Mouse (Mus musculus) layer of hippocampus, postnatal 10 days (tissue): ENCODE measurements around the gene Borcs8. TPM values are rescaled to one million over a fixed set of nuclear protein-coding genes. Genes with fewer than 3 reads are reported as not detected.

Experiments
- DNase-seq, 2 experiments: peaks; one replicate each; pipeline ENCODE4 v3.0.0; 2021; ENCODE audit warnings: low spot score in 2 of 2
- microRNA-seq, 2 experiments: library from miRNA; unstranded; fragments of <30 nt; microRNA quantifications; one replicate each; pipeline ENCODE4 v1.2.0; 2021
- total RNA-seq, 2 experiments: library from RNA; stranded (reverse); gene quantifications; 2 replicates each; pipeline ENCODE4 v1.2.3; 2021

The Borcs8 gene
- total RNA-seq, 2 experiments from 2014 or later: 39.9 to 46.5 TPM

DNA sequence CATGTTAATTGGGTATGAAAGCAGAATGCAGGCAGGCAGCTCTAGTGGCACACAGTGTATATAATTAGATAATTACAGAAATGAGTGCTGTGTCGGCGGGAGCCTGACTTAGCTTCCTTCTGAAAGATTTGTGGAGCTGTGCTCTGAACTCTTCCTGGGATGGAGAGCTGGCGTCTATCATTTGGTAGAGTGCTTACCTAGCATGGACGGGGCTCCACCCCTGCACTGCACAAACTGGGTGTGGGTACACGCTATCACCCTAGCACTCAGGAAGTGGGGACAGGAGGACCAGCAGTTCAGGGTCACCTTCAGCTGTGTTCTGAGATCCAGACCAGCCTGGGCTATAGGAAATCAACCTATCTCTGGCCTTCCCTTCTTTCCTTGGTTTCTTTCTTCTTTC lies 34.0 kb downstream of the Borcs8 start:
- DNase-seq: no peak

DNA sequence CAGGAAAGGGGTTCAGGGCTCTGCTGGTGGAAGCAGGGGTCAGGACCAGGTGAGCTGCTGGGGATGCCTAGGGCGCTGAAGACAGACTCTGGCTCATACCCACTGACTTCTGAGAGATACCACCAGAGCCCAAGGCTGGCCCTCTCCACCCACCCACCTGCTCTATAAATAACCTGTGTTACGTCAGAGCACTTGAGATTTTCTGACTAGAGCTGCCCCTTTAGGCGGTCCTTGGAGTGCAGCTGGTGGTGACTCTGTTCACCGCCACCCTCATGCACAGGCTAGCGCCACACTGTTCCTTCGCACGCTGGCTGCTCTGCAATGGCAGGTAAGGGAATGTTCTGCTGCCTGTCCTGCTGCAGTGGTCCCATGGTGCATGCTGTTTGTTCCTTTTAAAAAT lies 34.8 kb downstream of the Borcs8 start:
- no peak for DNase-seq

DNA sequence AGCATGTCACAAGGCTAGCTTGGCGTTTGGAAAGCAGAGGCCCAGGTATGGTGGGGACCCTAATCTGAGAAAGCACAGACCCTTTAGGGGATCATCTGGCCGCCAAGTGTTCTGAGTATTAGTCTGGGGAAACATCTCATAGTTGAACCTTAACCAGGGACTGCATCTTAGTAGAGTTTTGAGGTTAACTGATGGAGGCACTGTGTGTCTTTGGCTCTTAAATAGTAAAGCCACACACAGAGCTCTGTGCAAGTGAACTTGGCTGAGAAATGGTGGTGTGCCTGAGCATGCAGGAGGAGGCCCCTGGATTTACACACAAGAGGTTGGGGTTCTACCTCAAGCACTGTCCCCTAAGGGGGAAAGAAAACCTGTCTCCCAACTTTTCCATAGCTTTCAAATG lies 38.9 kb downstream of the Borcs8 start:
- DNase-seq: no peak

DNA sequence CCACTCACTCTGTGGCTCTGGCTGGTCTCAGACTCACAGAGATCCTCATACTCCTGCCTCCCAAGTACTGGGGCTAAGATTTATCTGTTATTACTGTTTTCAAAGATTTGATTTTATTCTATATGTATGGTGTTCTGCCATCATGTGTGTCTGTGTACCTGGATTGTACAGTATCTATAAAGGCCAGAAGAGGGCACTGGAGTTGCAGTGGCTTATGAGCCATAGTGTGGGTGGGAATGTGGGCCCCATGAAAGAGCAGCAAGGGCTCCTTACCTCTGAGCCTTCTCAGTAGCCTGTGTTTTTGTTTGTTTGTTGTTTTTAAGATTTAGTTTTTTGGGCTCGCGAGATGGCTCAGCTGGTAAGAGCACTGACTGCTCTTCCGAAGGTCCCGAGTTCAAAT lies 39.8 kb downstream of the Borcs8 start:
- DNase-seq: no peak

DNA sequence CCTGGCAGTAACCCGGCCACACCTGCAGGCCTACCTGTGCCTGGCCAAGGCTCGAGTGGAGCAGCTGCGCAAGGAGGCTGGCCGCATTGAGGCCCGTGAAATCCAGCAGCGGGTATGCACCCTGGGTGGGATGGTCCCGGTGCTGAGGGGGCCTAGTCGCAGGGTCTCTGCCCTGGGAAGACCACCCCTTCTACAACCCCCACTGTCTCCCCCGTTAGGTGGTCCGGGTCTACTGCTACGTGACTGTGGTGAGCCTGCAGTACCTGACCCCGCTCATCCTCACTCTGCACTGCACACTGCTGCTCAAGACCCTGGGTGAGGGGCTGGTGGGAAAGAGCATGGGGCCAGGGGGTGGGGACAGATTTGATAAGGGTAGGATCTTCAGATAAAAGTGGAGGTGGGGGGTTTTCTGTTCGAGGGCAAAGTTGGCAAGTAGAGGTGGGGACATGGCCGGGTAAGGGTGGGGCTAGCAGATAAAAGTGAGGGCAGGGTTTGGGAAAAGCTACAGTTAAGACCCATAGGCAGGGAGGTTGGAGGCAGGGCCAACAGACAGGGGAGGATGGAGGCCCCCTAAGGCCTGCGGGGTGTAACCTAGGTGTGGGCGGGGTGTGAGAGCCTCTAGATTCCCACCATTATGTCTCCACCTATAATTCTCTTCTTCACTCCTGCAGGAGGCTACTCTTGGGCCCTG lies 42.1 kb downstream of the Borcs8 start:
- DNase-seq: no peak

DNA sequence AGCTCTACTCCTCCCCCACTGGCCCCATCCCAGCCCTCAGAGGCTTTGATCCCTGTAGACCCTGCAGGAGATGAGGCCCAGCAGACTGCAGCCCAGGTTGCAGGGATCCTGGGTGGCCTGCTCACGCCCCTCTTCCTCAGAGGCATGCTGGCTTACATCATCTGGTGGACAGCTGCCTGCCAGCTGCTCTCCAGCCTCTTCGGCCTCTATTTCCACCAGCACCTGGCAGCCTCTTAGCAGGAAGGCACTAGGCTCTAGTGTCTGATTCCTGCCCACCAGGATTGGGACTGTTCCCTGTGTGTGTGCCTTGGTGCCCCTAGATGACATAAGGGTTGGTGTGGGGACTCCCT lies 42.6 kb downstream of the Borcs8 start:
- DNase-seq: no peak

DNA sequence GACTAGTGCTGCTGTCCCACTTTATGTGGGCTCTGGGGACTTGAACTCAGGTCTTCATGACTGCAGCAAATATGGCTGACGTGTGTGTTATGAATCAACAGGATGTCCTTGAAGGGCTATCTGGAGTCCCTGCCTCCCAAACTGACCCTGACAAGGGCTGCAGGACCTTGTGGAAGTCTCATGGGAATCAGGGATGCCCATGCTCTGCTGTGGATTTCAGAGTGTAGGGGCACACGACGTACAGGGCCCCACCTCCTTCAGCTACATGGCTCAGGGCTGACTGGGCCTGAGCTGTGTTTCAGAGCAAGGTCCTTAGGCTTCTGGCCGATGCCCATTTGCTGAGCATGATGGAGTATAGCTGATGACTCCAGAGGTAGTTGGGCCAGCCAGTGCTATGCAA lies 43.9 kb downstream of the Borcs8 start:
- no peak for DNase-seq

DNA sequence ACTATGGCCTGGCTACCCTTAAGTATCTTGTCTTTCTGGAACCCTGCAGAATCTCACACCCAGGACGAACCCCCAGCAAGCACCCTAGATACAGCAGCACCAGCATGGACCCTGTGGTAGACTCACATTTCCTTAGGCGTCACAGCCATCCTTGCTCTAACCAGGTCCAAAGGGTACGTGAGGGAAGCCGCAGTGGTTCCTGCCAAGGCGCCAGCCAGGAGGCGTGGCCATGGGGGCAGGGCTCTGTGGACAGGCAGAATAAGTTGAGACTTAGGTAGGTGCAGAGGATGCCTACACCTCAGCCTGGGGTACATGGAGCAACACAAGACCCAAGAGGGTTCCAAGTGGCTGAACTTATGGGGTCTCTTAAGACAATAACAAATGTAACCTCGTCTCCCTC lies 49.4 kb downstream of the Borcs8 start:
- DNase-seq: no peak

DNA sequence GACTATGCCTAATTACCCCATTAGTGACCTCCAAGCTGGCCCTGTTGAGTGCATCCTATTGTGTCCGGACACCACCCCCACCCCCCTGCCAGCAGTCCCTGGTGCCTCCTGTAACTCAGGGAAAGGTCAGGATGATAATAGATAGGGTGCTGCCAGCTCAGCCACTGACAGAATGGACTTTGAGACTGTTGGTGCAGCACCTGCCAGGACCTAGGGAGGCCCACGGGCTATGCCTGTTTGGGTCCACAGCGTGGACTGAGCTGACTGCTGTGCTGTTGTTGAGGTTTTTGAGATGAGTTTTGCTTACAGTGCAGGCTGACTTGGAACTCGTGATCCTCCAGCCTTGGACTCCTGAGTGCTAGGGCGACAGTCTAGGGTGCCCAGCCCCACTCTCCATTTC lies 53.9 kb downstream of the Borcs8 start:
- no peak for DNase-seq

DNA sequence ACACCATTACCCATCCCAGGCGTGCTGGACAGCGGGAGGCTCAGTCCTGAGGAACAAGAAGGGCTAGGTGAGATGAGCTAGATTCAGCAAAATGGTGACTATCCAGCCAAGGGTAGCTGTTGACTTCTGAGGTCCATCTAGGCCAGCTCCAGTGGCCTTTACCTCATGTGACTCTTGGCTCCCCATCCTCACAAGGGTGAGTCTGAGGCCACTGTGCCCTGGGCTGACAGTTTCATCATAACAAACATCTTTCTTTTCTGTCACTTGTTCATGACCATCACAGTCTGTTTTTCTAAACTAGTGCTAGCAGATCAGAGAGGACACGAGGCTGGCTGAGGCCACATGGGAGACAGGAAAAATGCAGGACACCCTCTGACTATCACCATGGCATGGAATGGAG lies 54.9 kb downstream of the Borcs8 start:
- no peak for DNase-seq

DNA sequence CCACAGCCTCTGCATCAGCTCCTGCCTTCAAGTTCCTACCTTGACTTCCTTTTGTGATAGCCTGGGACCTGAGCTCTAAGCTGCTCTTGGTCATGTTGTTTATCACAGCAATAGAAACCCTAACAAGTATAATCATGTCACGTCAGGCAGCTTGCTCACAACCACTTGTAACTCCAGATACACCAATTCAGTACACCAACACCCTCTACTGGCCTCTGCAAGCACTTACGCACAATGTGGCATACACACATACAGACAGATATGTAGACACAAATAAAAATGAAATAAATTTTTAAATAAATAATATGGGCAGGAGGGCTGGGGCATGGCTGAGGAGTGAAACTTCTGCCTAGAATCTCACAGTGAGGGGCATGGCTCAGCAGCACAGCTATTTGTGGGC lies 56.5 kb downstream of the Borcs8 start:
- DNase-seq: no peak

Small RNAs within 50 kb of the gene (microRNA-seq; reads per million reads assigned to microRNA genes)
- gene Mir7066: 9.2 to 18.0 reads per million in 2 experiments

Other genes starting within 250 kb of the Borcs8 start
- gene Tssk6, start 237.3 kb upstream of the Borcs8 start, total RNA-seq: under 1 TPM; 0.49 to 0.62 TPM
- gene Ndufa13, start 236.9 kb upstream of the Borcs8 start, total RNA-seq: 100 to 1,000 TPM; 137 to 147 TPM
- gene Yjefn3, start 236.8 kb upstream of the Borcs8 start, total RNA-seq: 10 to 100 TPM; 11.8 to 14.1 TPM
- 10 to 100 TPM; 40.9 to 43.3 TPM for gene Gatad2a, start 143.1 kb upstream of the Borcs8 start, total RNA-seq
- gene Mau2, start 96.8 kb upstream of the Borcs8 start, total RNA-seq: 10 to 100 TPM; 73.4 to 74.8 TPM
- 10 to 100 TPM; 50.0 to 54.7 TPM for gene Sugp1, start 96.7 kb upstream of the Borcs8 start, total RNA-seq
- gene Tm6sf2, start 66.6 kb upstream of the Borcs8 start, total RNA-seq: 1 to 10 TPM; 1.3 to 2.5 TPM
- gene Hapln4, start 56.0 kb upstream of the Borcs8 start, total RNA-seq: 1 to 10 TPM; 6.8 to 7.7 TPM
- gene Ncan, start 18.6 kb upstream of the Borcs8 start, total RNA-seq: 100 to 1,000 TPM; 575 to 578 TPM
- gene Nr2c2ap, start 8.2 kb upstream of the Borcs8 start, total RNA-seq: 10 to 100 TPM; 36.1 to 41.7 TPM
- gene Rfxank, start 345 bp upstream of the Borcs8 start, total RNA-seq: 10 to 100 TPM; 10.5 to 12.0 TPM
- under 1 TPM; 0.57 to 0.67 TPM for gene Mef2b, start 212 bp downstream of the Borcs8 start, total RNA-seq
- 10 to 100 TPM; 52.3 to 54.7 TPM for gene Tmem161a, start 32.9 kb downstream of the Borcs8 start, total RNA-seq
- 10 to 100 TPM; 27.9 to 28.8 TPM for gene Slc25a42, start 72.8 kb downstream of the Borcs8 start, total RNA-seq
- gene Sugp2, start 94.7 kb downstream of the Borcs8 start, total RNA-seq: 100 to 1,000 TPM; 128 to 138 TPM
- gene Armc6, start 95.0 kb downstream of the Borcs8 start, total RNA-seq: 10 to 100 TPM; 88.5 to 90.7 TPM
- 10 to 100 TPM; 45.7 to 47.0 TPM for gene Homer3, start 143.3 kb downstream of the Borcs8 start, total RNA-seq
- 10 to 100 TPM; 49.0 to 53.0 TPM for gene Ddx49, start 163.0 kb downstream of the Borcs8 start, total RNA-seq
- gene Cope, start 163.0 kb downstream of the Borcs8 start, total RNA-seq: 100 to 1,000 TPM; 122 to 145 TPM
- gene Cers1, start 176.3 kb downstream of the Borcs8 start, total RNA-seq: 10 to 100 TPM; 94.6 to 99.0 TPM
- gene Gdf1, start 190.3 kb downstream of the Borcs8 start, total RNA-seq: 10 to 100 TPM; 13.2 to 23.5 TPM
- gene Upf1, start 213.8 kb downstream of the Borcs8 start, total RNA-seq: 10 to 100 TPM; 50.8 to 51.0 TPM
- under 1 TPM in 1 of 2 experiments, not detected in 1; 0.31 TPM for gene Comp, start 234.1 kb downstream of the Borcs8 start, total RNA-seq